Mouse (Mus musculus) limb, embryonic 12.5 days (tissue): Measurements from ENCODE around the gene Stpg4. TPM values are rescaled to one million over a fixed set of nuclear protein-coding genes. Genes with fewer than 3 reads are reported as not detected.
A peak's percentile ranks its signal among the peaks of the same experiment; 100 is the strongest.

Experiments
- ATAC-seq: fragments of 200-750 bp; cut with Nextera tagmentation; 2 replicates; pipeline ENCODE4 v1.8.0; 2017; ENCODE audit warnings: low read depth, moderate TSS enrichment; ENCODE audit not compliant: insufficient number of reproducible peaks, insufficient read depth, low FRiP score, low TSS enrichment
- H3K27ac ChIP-seq: fragments of 300-500 bp; sonication (generic); 2 replicates; pipeline ENCODE4 v1.5.1; 2016; ENCODE audit warnings: mild to moderate bottlenecking, moderate library complexity
- H3K27me3 ChIP-seq: fragments of 300-500 bp; sonication (generic); 2 replicates; pipeline ENCODE4 v1.6.1; 2016; ENCODE audit warnings: mild to moderate bottlenecking, moderate library complexity
- H3K36me3 ChIP-seq: fragments of 300-500 bp; sonication (generic); 2 replicates; pipeline ENCODE4 v1.6.1; 2016; ENCODE audit warnings: mild to moderate bottlenecking, moderate library complexity
- H3K4me1 ChIP-seq: fragments of 300-500 bp; sonication (generic); replicated peaks from 2 replicates; pipeline ENCODE4 v1.6.1; 2016
- H3K4me2 ChIP-seq: fragments of 300-500 bp; sonication (generic); 2 replicates; pipeline ENCODE4 v1.6.1; 2016; ENCODE audit warnings: mild to moderate bottlenecking, moderate library complexity
- H3K4me3 ChIP-seq: fragments of 300-500 bp; sonication (generic); replicated peaks from 2 replicates; pipeline ENCODE4 v1.5.1; 2016; ENCODE audit warnings: mild to moderate bottlenecking
- H3K9ac ChIP-seq: fragments of 300-500 bp; sonication (generic); replicated peaks from 2 replicates; pipeline ENCODE4 v1.6.1; 2016; ENCODE audit warnings: mild to moderate bottlenecking, moderate library complexity
- H3K9me3 ChIP-seq: fragments of 300-500 bp; sonication (generic); 2 replicates; pipeline ENCODE4 v1.6.1; 2016; ENCODE audit warnings: mild to moderate bottlenecking, moderate library complexity
- WGBS: fragments of 180-500 bp; shearing (Covaris S2); methylation state at CpG from one replicate; pipeline ENCODE4 v1.1.7; 2016; 5-methylcytosine and 5-hydroxymethylcytosine counted together
- polyA plus RNA-seq: library from polyadenylated mRNA; unstranded; fragments of >200 nt; fragmentation: Nextera tagmentation; extraction: Ambion mirVana; gene quantifications from 2 replicates; pipeline ENCODE4 v1.2.1, GENCODE M21; 2016

Stpg4 gene
- polyA plus RNA-seq, 1 experiment from 2014 or later = not detected

GRCm38 (mm10) chr17:87460669-87461498 is 33.3 kb upstream of the Stpg4 start:
- no peaks in the 10 kb centered on the region for H3K36me3 ChIP-seq
- peak overlapping the region; percentile 46; the same call in 1 of the 2 replicates for H3K27ac ChIP-seq
- H3K4me1 ChIP-seq = peaks cover 37% of the 10 kb centered on the region
- H3K27me3 ChIP-seq = peaks cover 15% of the 10 kb centered on the region
- 27% methylated on average over 17 of the region's 17 CpGs for WGBS
- H3K9me3 ChIP-seq = no peaks in the 10 kb centered on the region
- H3K4me2 ChIP-seq = peak overlapping the region; percentile 50
- H3K4me3 ChIP-seq = peak overlapping the region; percentile 17
- ATAC-seq = no peak; the same call in 1 of the 2 replicates
- no peak overlapping the region; the same call in 1 of the 2 replicates for H3K9ac ChIP-seq

DNA sequence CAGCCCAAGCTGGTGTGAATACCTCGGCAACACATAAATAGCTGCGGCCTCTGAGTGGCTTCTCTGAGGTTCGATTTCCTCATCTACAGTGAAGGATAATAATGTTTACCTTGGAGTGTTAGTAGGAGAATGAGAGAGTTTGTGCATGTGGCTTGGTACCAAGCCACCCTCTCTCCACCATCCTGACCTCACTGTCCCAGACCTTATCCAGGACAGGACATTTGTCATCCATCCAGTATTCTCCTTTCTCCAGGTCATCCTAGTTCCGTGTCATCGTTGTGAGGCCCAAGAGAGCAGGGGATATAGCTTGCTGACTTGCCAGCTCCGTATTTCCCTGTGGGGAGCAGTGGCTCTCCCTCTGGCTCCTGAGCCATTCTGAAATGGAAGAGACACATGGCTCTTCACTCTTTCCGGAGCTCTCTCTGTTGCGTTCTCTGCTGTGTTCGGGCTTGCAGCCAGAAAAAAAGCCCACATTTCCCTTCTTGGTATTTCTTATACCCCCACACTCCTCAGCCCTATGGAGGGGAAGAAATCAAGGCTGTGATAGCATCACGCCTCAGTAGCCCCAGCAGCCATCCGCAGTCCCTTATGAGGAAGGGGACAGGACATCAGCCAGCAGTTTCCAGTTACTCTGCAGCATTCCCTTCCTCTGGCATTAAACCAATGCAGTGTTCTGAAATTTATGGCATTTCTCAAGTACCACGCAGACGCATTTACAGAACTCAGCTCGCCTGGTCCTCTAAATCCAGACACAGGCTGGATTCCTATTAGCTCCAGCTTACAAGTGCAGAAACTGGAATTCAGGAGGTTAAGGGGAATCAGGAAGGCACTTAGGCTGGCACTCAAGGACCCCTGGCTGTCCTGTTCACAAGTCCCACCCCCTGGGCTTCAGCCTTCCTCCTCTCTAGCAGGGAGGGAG is 32.5 kb upstream of the Stpg4 start:
- no peaks in the 10 kb centered on the region for H3K36me3 ChIP-seq
- WGBS = 15% methylated on average over 14 of the region's 14 CpGs
- peak overlapping the region; percentile 46 for H3K27ac ChIP-seq
- H3K4me3 ChIP-seq = peak overlapping the region; percentile 17
- peaks cover 37% of the 10 kb centered on the region for H3K4me1 ChIP-seq
- no peaks in the 10 kb centered on the region for H3K9me3 ChIP-seq
- peak overlapping the region; percentile 23; the same call in 1 of the 2 replicates for H3K9ac ChIP-seq
- ATAC-seq = peak; percentile 61
- peaks cover 20% of the 10 kb centered on the region for H3K27me3 ChIP-seq
- peak overlapping the region; percentile 50 for H3K4me2 ChIP-seq

DNA sequence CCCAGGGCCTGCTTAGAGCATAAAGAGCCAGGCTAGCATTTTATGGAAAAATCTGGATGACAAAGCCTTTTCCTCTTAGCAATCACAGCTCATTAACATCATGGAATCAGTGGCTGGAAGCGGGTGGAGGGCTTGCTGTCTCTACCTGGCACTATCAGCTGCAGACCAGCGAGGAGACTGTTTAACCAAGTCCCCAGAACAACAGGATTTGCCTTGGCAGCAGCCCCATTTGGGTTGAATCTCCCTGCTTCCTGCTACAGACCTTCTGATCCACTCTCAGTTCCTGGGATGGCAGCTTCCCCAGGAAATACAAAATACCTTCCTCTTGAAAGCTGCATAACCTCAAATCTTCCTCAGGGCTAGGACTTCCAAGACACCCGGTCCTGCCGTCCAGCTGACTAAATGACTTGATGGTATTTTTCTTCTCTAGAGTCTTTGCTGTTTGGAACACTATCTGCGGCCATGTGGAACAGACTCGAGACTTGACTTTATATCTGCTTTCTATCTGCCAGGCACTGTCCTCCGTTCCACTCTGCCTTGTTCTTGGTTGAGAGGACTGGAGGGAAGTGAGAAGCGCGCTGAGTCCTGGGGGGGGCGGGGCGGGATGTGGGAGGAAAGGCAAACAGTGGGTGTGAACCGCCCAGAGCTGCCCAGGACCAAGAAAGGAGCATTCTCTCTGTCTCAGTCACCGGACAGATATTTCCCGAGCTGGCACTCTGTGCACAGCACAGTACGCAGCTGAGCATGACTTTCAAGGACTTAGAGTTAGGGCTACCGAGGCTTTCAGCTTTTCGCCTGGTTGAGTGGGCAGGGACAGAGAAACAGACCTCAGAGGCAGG is 31.6 kb upstream of the Stpg4 start:
- 13% methylated on average over 13 of the region's 17 CpGs for WGBS
- peaks cover 37% of the 10 kb centered on the region for H3K4me1 ChIP-seq

GRCm38 (mm10) chr17:87457961-87458360 is 30.4 kb upstream of the Stpg4 start:
- Histone ChIP-seq H3K27me3 (peaks cover 20% of the 10 kb centered on the region), H3K4me2 (no peak overlapping the region), H3K36me3 (no peaks in the 10 kb centered on the region), H3K27ac (no peak overlapping the region), H3K4me3 (no peak overlapping the region), H3K9me3 (no peaks in the 10 kb centered on the region), H3K4me1 (peaks cover 37% of the 10 kb centered on the region), H3K9ac (no peak overlapping the region)
- no peak for ATAC-seq
- 81% methylated on average over 7 of the region's 7 CpGs for WGBS

More for the DNA sequence above, 31.6 kb upstream of the Stpg4 start:
- peaks cover 20% of the 10 kb centered on the region for H3K27me3 ChIP-seq
- 0 out of 2 replicates have a peak overlapping the region, but pooled peaks have one; percentile 23 for H3K9ac ChIP-seq
- peak overlapping the region; percentile 50 for H3K4me2 ChIP-seq
- ATAC-seq = no peak; the same call in 1 of the 2 replicates
- H3K9me3 ChIP-seq = no peaks in the 10 kb centered on the region
- no peak overlapping the region for H3K4me3 ChIP-seq
- peak overlapping the region; percentile 46; the same call in 1 of the 2 replicates for H3K27ac ChIP-seq
- H3K36me3 ChIP-seq = no peaks in the 10 kb centered on the region

- no peaks in the 10 kb centered on the region for H3K36me3 ChIP-seq
- H3K27ac ChIP-seq = no peak overlapping the region
- 88% methylated on average over 3 of the region's 3 CpGs for WGBS
- no peak overlapping the region for H3K9ac ChIP-seq
- no peak overlapping the region for H3K4me2 ChIP-seq
- H3K4me1 ChIP-seq = peaks cover 11% of the 10 kb centered on the region
- H3K4me3 ChIP-seq = no peak overlapping the region
- no peaks in the 10 kb centered on the region for H3K9me3 ChIP-seq
- no peak for ATAC-seq
- H3K27me3 ChIP-seq = 0 out of 2 replicates have a peak, but pooled peaks cover 13% of the 10 kb centered on the region
These were observed 26.6 kb upstream of the Stpg4 start for GRCm38 (mm10) chr17:87454121-87454520.

DNA sequence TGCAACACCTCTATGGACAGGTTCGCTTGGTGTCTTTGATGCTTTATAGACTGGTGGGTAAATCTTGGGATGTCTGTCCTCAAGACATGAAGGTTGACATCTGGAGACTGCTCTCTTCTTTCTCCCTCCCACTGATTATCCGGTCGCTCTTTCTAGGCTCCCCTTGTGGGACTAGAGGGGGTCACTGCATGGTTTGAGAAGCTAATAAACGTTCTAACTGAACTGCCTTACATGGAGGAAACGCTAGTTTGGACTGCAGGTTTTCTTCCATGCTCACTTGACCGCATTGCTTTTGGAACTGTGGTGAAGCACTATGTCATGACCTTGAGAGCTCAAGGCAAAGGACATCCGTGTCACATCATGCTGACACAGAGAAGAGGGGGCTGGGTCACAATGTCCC is 25.8 kb upstream of the Stpg4 start:
- no peak for ATAC-seq
- Histone ChIP-seq H3K27me3 (0 out of 2 replicates have a peak, but pooled peaks cover 13% of the 10 kb centered on the region), H3K4me1 (peaks cover 7% of the 10 kb centered on the region), H3K9me3 (no peaks in the 10 kb centered on the region), H3K4me3 (no peak overlapping the region), H3K36me3 (no peaks in the 10 kb centered on the region), H3K4me2 (no peak overlapping the region), H3K27ac (no peak overlapping the region), H3K9ac (no peak overlapping the region)
- 83% methylated on average over 7 of the region's 7 CpGs for WGBS

DNA sequence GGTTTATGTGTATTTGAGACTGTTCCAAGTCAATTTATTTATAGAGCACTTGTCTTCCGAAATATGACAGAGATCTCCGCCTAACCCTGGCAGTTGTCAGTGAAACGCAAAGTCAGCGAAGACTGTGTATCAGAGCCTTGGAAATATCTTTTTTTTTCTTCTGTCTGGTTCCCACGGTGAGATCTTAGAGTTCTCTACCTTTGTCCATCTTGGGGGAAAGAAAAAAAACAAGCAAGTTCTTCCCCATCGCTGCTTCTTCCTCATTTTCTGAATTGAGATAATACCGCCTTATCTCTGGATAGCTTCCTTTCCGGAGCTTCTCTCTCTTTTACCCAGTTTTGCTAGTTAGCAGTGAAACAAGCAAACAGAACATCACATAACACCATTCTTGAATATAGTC is 21.3 kb upstream of the Stpg4 start:
- Histone ChIP-seq H3K36me3 (no peaks in the 10 kb centered on the region), H3K4me2 (no peak overlapping the region), H3K9ac (no peak overlapping the region), H3K27me3 (0 out of 2 replicates have a peak, but pooled peaks cover 8% of the 10 kb centered on the region), H3K4me1 (peaks cover 13% of the 10 kb centered on the region), H3K27ac (no peak overlapping the region), H3K4me3 (no peak overlapping the region), H3K9me3 (no peaks in the 10 kb centered on the region)
- ATAC-seq = no peak
- 92% methylated on average over 8 of the region's 8 CpGs for WGBS

DNA sequence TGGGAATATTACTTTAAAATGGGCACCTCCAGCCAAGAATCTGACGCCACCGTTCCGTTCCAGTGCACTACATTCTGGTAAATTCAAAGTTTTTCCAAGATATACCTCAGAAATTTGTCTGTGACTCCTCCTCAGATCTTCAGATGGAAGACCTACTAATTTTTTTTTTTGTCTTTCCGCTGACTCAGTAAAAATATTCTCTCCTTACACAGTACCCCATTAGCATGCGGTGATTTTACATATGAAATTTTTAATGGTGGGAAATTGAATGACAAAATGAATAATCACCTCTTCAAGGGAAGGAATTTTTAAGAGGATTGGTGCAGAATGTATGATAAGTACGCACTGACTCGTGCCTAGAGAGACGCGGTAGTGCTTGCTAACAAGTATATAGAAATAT is 20.8 kb upstream of the Stpg4 start:
- no peak for ATAC-seq
- WGBS = 93% methylated on average over 9 of the region's 9 CpGs

DNA sequence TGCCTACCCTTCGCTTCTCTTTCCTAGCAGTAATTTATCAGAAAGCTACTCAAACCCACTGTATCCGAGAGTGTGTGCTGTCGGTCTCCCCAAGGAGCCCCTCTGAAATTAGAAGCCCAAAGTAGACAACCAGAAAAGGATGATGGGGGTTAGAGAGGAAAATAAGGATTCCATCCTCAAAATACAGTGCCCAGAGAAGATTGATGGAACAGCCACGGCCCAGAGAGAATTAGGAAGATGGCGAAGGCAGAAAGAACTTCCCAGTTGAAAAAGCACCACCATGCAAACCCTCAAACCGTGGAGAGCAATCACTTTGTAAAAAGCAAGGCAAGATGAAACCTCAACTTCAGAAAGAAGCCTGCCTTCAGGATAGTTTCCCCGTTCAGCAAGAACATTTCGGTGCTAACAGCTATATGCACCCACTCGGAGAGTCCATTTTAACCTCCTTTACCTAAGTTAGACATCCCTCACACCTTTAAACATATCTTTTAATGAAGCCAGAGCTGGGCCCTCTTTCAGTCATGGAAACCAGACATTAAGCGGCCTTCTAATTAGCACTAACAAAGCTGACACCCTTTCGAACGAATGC is 20.2 kb upstream of the Stpg4 start:
- Histone ChIP-seq H3K36me3 (no peaks in the 10 kb centered on the region), H3K4me1 (peaks cover 22% of the 10 kb centered on the region), H3K9me3 (no peaks in the 10 kb centered on the region), H3K27me3 (0 out of 2 replicates have a peak, but pooled peaks cover 8% of the 10 kb centered on the region), H3K9ac (peak overlapping the region; percentile 96), H3K27ac (peak overlapping the region; percentile 98; the same call in 1 of the 2 replicates), H3K4me3 (peak overlapping the region; percentile 94), H3K4me2 (peak overlapping the region; percentile 71)
- WGBS = 42% methylated on average over 12 of the region's 12 CpGs
- ATAC-seq = peak; percentile 8; the same call in 1 of the 2 replicates

More for the DNA sequence above, 20.8 kb upstream of the Stpg4 start:
- Histone ChIP-seq H3K4me1 (peaks cover 17% of the 10 kb centered on the region), H3K27ac (no peak overlapping the region), H3K4me3 (no peak overlapping the region), H3K36me3 (no peaks in the 10 kb centered on the region), H3K27me3 (0 out of 2 replicates have a peak, but pooled peaks cover 8% of the 10 kb centered on the region), H3K9ac (no peak overlapping the region), H3K9me3 (no peaks in the 10 kb centered on the region), H3K4me2 (no peak overlapping the region)
